Mouse (Mus musculus): ENCODE measurements around the gene Ttc39b.

Ttc39b gene

DNA sequence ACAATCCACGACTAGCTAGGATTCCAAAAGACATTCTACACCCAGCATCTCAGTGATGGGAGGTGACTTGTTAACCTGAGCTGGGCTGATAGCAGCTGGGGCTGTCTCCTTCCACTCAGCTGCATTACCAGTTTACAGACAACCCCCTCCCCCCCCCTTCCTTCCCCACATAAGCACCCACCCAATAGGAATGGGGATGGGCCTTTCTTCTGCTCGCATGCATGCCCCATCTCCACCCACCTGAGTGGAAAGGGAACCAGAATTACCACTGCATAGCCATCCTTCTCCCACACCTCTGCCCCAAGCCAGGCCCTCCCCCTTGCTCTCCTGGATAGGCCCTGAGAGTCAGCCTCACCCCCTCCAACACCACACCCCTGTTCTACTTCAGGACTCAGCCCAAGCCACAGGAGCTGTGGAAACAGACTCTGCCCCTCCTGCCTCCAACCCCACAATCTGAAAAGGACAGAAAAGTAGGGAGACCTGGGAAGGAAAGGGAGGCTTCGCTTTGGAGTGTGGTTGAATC lies 6.2 kb downstream of the Ttc39b start:
- no peak for DNase-seq (ENCODE audit: low spot score in 2 of 2)

DNA sequence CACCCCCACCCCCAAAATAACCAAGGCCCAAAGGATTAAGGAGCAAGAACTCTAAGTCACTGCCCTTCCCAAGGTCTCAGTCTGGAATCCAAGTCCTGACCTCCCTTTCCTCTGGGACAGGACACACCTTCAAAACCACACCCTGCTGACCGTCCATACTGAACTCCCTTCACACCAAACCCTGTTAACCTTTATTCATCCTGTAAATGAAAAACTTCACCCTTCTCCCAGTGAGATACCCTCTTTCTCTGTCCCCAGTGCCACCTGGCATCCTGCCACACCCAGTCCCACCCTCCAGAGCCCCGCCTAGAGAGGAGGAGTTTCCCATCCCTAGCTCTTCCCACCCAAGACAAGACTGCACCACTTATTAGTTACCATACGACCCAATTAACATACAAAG lies 7.3 kb downstream of the Ttc39b start:
- DNase-seq (ENCODE audit: low spot score in 2 of 2), result no peak

DNA sequence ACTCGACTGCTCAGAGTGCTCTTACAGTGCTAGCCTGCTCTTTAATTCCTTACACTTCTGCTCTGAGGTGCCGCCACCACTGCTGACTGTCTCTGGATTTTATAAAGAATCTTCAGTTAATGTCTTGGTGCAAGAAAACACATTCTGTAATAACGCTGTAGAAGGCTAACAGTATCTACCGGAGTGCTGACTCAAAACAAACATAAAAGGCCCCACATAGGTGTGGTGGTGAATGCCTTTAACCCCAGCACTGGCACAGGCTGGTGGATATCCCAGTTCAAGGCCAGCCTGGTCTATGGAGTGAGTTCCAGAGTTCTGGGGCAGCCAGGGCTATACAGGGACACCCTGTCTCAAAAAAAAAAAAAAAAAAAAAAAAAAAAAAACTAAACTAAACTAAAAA lies 8.1 kb downstream of the Ttc39b start:
- DNase-seq (ENCODE audit: low spot score in 2 of 2), result no peak

DNA sequence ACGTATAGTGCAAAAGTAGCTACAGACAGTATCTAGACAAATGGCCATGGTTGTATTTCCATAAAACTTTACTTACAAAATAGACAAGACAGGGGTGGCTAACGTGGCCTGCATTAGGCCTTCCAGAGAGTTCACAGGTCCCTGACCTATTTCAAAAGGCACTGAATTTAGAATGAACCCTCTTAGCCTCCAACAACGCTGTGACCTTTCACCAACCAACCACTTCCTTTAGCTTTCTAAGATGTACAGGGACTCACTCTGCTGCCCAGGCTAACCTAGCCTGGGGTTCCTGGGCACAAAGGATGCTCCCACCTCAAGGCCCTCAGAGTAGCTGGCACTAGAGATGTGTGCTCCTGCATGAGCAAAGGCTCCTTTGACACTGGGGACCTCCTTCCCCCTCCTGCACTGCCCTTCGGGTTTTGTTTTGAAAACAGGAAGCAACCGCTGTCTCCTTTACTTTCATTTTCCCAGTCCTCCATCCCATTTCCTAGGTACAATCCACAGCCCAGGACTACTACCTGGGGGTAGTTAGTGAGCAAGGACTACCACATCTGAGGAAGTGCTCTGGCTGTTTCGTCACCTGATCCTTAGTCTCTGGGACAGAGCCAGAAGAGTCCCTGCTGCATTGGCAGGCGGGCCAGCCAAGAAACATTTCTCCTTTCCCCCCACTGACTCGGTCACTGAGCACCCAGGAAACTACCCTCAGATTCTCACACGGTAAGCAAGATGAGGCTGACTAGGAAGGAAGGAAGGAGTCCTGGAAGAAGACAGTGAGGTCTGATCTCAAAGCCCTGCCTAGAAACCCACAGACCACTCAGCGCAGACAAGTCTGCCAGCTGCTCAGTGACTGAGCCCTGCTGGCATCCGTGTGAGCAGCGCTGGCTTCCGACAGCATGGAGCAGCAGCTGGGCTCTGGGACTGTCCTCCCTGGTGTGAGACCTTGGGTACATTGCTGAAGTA lies 8.9 kb downstream of the Ttc39b start:
- peak; percentile 44 to 49 for DNase-seq (ENCODE audit: low spot score in 2 of 2)

DNA sequence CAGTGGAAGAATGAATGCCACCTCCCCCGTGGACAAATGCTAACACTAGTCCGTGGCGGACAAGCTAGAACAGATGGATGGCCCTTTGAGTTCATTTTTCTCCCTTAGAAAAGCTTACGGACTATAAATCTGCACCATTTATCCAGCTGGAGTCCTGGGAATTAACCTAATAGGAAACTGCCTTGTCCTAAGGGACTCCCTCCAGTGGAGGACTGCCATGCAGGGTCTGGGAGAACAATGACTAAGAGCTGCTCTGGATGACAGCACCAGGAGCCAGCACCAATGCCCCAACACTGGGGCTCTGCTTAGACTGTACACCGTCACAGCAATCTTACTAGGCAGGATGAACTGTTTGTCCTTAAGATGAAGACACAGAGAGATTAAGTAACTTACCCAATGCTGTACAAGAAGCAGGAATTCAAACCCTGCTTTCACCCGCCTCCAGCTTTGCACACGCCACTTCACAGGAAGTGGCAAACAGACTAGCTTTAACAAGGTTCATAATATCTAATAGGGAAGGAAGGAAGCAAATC lies 9.7 kb downstream of the Ttc39b start:
- peak in 1 of 2 experiments; percentile 40 for DNase-seq (ENCODE audit: low spot score in 2 of 2)

DNA sequence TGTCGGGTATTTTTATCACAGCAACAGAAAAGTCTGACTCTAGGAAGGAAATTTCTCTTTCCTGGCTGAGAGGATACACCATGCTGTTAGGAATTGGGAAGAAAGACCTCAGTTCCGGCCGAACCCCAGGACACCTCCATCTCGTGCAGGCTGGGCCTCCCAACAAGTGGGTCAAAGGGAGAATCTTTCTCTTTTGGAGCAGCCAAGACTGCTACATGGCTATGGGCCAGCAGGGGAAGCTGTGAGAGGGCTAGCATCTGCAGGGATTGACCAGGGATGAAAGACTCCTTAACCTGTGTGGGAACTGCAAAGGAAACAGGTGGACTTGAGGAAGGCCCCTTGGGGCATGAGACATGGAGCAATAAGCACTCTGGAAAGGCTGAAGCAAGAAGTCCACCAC lies 11.7 kb downstream of the Ttc39b start:
- DNase-seq (ENCODE audit: low spot score in 2 of 2), result no peak

DNA sequence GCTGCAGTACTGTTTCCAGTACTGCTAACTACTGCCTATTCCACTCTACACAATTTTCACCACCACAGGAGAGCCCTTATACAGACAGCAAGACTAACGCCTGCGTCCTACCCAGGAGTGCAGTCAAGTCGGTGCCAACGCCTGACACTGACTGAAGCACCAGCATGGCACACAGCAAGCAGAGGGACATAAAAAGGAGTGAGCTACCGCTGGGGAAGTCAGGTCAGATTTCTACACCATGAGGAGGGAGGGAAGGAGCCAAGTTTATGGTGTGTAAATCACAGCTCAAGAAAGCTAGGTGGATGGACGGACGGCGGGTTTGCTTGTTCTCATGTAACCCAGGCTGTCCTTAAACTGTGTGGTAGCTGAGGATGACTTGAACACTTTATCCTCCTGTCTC lies 12.6 kb downstream of the Ttc39b start:
- no peak for DNase-seq (ENCODE audit: low spot score in 2 of 2)

DNA sequence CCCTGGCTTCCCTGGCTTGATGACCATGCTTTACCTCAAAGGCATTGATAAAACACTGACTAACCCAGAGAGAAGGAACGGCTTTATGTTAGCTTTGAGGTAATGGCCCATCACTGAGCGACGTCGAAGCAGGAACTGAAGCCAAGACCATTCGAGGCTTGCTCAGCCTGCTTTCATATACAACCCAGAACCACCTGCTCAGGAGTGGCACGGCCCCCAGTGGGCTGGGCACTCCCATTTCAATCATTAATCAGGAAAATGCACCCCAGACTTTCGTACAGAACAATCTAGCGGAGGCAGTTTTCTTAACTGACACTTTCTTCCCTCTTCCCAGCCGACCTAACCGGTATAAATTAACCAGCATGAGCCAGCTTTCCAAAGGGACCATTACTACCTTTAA lies 13.1 kb downstream of the Ttc39b start:
- no peak for DNase-seq (ENCODE audit: low spot score in 2 of 2)

DNA sequence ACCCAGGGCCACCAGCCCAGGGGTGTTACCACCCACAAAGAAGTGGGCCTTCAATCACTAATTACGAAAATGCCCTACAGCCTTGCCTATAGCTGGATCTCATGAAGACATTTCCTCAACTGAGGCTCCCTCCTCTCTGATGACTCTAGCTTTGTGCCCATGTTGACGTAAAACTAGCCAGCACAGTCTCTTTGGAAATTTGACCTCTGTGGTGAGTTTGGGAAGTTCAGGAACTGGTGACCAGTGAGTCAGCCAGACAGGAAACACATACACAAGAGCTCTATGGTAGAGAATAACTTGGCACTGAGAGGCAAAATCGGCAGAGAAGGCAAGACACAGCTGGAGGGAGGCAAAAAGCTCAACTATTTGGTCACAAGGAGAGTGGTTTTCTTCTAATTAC lies 15.1 kb downstream of the Ttc39b start:
- no peak for DNase-seq (ENCODE audit: low spot score in 2 of 2)

DNA sequence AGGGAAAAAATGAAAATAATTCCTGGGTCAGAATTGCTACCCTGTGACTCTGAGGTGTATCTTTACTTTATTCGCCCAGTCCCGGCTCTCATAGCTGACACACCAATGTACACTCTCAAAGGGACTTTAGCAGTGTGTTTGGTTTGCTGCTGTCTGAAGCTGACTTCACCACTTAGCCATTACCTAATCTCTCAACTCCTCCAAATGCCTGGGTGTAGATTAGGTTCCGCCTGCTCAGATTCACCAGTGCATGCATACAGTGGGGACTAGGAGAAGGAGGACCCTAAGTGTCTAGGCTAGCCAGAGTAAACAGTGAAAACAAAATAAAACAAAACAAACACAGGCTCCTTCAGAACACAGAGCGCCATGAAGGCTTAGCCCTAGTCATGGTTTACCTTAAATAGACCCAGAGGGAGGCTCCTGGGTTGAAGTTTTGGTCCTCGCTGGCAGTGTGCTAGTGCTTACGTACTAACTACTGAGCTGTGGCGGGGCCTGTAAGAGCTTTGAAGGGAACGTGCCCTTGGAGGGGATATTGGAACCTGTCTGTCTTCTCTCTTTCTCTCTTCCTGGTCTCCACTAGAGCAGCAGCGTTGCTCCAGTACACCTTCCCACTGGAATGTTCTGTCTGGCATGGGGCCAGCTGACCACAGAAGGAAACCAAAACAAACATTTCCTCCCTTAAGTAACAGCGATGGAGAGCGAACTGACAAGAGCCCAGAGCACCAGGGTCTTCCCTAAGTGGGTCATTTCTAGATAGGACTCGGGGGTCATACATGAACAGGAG lies 16.2 kb downstream of the Ttc39b start:
- no peak for DNase-seq (ENCODE audit: low spot score in 2 of 2)

DNA sequence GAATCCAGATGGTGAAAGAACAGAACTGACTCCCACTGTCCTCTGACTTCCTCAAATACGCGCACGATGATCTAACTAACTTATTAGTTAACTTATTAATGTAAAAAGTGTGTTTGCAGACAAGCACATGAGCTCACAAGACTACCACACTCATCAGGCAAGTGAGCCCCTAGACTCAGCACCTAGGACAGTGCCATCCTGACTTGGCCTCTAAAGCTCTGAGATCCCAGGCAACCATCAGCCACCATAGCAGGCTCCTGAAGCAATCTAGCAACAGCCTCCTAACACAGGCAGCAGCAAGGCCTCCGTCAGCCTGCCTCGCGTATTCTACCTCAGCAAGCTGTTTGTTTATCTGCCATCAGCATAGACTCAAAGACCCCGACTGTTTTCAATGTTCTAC lies 17.2 kb downstream of the Ttc39b start:
- no peak for DNase-seq (ENCODE audit: low spot score in 2 of 2)

DNA sequence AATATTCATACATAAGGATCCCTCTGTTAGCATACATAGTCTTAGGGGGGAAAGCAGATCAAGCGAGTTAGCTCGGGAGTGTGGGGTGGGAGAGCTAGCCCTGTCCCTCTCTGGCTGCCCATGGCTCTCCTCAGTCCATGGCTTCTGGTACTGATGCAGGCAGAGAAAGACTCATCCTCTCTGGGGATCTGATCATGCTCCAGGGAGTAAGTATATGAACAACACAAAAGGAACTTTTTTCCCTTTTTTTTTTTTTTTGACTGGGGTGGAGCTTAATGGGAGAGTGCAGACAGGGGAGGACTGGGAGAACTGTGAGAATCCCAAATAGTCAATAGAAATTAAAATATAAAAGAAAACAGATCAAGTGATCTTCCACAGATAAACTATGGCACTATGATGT lies 19.0 kb downstream of the Ttc39b start:
- no peak for DNase-seq (ENCODE audit: low spot score in 2 of 2)

DNA sequence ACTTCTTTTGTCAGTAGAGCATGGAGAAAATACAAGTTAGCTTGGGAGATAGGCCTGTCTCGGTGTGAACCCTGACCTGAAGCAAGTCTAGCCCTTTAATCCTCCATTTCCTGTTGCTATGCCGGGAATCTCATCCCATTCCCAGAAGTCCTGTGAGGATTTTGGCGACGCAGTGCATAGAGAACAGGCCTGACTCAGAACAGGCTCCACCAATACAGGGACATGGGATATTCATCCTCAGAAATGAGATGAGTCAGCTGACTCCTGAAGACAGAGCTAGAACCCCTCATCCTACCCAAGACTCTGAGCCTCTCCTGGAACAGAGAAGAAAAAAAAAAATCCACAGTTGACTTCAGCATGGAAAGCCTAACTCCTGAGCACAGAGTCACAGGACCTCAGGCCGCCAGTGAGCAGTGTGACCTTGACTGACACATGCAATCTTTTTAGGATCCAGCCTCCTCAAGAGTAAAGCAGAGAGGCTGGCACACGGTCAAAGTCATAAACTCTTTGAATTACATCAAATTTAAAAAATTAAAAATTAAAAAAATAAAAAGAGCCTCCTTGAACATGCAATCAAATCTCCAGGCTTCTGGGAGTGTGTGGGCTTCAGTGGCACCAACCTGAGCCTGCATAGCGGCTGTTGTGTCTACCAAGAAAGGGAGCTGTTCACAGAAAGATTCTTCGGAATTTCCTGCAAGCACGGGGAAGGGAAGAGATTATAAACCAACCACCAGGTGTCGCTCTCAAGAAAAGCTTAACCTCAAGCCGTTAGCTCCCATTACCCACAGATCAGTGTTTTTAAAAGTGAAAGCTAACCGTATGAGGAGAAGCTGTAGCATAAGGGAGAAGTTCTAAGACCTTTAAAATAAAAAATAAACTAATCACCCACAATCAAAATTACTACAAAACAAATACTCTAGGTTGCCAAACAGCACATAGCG lies 20.9 kb downstream of the Ttc39b start:
- DNase-seq (ENCODE audit: low spot score in 2 of 2), result peak; percentile 12 to 71

DNA sequence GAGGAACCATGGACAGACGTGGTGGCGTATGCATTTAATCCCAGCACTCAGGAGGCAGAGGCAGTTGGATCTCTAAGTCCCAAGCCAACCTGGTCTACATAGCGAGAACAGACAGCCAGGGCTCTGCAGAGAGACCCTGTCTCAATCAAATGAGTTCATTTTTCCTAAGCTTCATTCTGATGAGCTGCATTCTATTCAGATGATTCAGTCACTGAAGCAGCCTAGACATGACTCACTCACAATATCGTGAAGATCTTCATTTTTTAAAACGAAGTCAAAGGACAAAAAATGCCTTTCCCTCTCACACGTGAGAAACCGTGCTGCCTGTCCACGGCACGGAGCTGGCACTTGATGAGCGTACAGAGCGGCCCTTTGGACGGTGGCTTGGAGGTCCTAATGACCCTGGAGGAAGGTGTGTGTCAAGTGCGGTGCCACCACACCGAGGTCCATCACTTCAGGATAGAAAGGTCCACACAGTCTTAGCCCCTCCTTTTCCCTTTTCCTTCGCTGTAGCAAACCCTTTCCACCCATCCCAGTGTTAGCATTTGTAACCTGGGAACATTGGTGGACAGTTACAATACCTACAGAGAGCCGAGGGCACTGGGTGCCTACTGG lies 21.8 kb downstream of the Ttc39b start:
- no peak for DNase-seq (ENCODE audit: low spot score in 2 of 2)

DNA sequence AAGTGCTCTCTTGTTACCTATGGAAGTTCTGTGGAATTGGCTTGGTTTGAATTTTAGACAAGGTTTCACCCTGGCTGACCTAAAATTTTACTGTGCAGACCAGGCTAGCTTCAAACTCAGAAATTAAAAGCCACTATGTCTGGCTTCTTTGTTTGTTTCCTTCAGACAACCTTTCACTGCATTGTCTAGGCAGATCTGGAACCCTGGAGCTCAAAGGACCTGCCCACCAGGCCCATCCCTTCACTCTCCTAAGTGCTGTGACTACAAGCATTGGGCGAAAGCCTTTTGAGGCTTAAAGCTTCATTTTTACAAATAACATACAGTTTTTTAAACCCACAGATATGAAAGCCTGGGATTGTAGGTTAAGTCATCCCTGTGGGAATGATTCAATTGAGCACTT lies 22.3 kb downstream of the Ttc39b start:
- DNase-seq (ENCODE audit: low spot score in 2 of 2), result no peak

DNA sequence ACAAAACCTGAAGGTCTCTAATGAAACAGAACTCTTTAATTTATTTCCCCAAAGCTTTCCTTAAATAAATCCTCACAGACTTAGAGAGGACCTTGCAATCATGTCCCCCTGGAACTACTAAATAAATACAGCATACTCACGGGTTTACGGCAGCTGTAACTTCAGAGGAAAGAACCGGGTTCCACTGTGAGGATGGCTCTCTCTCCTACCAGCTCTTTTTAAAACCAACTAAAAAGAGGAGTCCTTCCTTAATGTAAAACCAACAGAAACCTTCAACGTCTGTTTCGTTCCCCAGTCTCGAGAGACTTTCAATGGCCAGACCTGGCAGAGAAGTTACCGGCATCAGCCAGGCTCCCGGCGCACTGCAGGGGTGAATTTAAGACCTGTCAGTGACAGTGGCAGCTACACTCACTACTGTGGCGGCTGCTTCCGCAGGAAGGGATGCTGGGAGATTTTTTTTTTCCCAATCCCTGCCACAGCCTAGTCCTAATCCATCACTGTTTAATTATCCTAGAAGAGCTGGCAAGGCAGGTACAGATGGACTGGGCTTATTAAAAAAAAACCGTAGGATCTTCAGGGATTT lies 39.2 kb downstream of the Ttc39b start:
- DNase-seq (ENCODE audit: low spot score in 2 of 2), result no peak

DNA sequence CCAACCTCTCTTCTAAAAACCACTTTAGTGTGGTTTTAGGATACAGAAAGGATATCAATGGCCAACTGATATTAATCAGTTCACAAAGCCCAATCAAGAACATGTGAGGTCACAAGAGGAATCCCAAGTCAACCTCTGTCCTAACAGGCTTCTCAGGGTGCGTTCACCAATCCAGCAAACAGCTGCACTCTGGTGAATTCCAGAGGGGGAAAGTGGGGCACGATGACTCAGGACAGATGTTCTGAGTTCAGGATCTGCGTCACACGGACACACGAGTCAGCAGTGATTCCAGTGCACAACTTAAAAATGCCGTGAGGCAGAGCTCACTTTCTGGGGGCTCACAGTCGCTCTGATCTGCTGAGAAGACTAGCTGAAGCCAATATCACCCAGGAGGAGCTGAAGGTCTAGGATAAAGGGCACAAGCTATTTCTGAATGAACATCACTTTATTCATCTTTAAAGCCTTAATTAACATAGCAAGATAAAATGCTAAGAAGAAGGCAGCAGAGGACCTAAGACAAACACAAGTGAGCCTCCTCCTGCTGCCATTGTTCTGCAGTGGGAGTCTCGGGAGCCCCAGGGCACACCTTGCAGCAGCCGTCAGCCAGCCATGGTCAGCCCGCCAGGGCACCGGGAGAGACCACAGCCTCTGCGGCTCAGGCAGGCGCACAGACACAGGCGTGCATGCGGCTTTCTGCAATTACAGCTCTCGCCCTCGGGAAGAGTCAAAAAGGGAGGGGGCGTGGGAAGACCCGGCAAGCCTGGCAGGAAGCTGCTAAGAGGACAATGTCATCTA lies 39.9 kb downstream of the Ttc39b start:
- no peak for DNase-seq (ENCODE audit: low spot score in 2 of 2)

DNA sequence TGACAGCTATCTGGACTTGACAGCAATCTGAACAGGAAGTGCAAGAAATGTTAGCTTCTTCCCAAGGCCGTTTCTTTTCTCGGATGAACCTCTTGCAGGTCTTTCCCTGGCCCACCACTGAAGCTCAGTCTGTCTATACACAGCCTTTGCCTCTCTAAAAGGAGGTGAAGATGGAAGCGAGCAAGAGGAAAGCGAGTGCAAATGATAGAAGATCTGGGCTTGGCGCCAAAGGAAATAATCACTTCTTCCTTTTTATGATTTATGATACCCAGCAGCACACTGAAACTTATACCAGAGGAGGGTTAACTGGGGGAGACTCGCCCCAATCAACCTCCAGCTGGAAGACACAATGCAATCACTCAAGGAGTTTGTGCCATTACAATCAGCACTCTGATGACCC lies 41.6 kb downstream of the Ttc39b start:
- DNase-seq (ENCODE audit: low spot score in 2 of 2), result no peak

DNA sequence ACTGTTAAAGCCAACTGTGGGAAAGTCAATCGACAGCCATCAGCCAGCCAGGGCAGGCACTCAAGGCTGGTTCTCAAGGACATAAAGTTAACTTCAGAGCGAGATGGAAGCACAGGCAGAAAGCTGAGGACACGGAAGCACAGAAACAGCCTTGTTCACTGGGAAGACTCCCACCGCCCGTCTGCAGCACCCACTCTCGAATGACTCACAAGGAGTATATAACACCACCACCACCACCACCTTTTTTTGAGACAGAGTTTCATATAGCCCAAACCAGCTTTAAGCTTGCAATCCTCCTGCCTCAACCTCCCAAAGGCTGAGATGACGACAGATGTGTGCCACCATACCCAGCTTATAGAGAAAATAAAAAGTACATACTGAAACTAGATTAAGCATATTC lies 44.8 kb downstream of the Ttc39b start:
- DNase-seq (ENCODE audit: low spot score in 2 of 2), result no peak

DNA sequence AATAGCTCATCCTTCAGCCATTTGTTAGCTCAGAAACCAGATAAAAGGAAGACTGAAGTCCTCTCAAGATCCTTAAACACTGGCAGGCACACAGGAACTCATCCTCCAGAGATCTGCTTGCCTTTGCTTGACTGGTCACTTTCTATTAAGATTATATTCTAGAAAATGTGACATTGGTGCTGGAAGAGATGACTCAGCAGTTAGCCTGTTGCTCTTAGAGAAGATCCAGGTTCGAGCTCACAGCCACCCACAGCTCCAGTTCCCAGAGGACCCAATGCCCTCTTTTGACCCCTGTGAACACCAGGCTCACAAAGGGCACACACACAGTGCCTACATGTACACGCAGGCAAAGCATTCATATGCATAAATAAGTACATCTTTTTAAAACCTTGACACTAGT lies 49.8 kb downstream of the Ttc39b start:
- DNase-seq (ENCODE audit: low spot score in 2 of 2), result no peak
